Mouse (Mus musculus) mesoderm, embryonic 11.5 days (tissue): ENCODE measurements around the gene Rpn1.
"Not testable (repeated sequence)": the region's sequence is repeated elsewhere in the genome, so short reads cannot be mapped to it uniquely, and the experiment has no call there.

Source experiments
- DNase-seq: peaks from one replicate; pipeline ENCODE4 v3.0.0-alpha.2; 2012; ENCODE audit warnings: low read depth, low spot score

The Rpn1 gene

DNA sequence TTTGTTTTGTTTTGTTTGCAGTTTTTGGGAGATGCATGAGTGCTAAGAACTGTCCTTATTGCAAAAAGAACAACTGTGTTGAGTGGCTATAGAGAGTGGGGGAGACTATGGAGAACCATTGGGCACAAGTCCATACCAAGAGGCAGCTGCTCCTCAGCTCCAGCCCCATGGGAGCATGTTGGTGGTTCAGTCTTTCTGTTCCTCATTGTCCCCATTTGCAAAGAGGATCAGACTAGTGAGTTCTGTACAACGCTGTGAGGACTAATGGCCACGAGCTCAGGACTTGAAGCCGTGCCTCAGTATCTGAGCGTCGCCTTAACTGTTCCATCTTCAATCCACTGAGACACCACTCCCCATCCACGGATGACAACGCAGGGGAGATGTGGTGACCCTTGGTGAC lies 36.5 kb downstream of the Rpn1 start:
- DNase-seq, result no peak

DNA sequence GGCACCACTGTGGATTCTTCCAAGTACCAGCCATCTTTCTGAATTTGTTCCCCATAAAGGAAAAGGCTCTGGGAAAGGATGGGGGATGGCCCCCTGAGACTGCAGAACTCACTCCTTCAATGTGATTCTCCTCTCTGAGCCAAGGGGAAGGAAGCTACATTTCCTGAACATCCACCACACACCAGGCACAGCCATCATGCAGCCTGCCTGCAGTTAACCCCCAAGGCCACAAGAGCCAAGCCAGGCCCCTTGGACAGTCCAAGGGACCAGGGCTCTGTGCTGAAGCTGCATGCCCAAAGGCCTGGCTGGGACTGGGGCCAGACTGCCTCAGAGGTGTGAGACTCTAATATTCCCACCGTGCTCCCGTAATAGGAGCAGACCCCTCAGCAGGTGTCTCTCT lies 37.5 kb downstream of the Rpn1 start:
- DNase-seq, result no peak

DNA sequence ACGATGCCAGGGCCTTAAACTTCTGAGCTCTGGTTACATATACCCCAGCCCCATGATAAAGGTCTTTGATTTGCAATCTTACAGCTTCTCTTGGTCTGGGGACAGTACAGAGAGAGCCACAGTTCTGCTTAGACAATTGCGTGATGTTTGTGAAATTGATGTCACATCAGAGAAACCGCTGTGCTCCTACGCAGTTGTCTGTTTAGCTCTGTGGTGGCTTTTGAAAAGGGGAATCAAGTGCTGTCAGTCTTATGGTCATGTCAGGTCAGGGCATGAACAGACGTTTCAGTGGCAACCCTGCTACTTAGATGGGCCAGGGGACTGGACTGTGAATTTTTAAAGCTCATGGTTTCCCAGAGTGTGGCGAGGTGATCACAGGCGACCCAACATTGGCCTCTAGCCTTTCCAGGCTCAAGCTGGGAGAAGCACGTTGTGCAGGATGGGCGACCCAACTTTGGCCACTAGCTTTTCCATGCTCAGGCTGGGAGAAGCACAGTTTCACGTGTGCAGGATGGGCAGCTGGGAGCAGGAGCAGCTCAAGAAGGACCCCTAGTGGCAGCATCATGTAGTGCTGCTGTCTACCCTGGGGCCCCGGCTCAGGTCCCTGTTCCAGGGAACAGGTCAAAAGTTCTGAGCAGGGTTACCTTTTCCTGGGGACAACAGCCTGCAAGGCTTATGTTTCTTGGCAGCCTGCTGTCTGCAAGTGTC lies 39.0 kb downstream of the Rpn1 start:
- DNase-seq, result no peak

DNA sequence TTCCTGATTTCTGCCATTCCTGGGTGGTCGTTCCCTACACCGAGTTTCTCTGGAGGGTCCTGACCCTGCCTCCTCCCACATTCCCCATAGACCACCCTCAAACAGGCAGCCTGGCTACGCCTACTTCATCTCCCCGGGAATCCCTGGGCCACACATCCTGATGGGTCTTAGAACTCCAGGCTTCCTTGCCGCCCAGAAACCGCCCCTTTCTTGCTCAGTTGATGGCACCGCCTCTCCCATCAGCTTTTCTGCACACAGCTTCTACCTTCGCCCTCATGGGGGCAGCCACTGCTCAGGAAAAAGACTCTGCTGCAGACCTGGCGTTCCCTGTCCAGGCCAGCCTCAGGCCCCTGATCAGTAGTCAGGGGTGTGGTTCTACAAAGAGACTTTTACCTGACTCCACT lies 39.6 kb downstream of the Rpn1 start:
- peak; percentile 71 for DNase-seq

DNA sequence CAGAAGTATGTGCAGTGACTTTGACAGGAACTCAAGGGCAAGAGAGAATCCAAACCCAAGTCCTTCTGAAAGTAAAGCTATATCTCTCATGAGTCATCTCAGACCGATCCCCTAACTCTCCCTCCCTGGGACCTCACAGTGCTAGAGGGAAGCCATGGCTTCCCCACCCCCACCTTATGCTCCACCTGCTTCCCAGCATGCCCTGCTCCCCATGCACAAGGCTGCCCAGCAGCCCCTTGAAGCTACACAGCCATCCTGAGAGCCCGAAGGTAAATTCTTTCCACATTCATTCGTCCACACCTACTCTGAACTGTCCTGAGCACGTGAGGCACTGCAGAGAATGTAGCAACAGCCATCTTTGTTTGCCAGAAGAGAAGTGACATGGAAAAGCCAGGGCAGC lies 40.3 kb downstream of the Rpn1 start:
- DNase-seq, result no peak

DNA sequence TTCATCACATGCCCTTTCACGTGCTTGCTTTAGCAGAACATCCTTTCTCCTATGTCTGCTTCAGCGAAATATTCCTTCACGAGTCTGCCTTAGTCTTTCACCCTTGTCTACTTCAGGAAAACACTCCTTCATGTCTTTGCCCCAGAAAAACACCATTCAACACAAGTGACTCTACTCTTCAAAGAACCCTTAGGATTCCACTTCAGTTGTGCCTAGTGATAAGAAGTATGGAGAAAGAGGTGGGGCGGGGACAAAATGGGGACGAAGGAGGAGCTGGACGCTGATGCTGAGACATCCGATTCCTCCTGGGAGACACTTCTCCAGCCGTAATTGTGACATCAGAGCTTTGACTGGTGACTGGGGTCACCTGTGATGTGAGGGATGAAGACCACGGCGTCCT lies 41.5 kb downstream of the Rpn1 start:
- DNase-seq, result not testable (repeated sequence)

DNA sequence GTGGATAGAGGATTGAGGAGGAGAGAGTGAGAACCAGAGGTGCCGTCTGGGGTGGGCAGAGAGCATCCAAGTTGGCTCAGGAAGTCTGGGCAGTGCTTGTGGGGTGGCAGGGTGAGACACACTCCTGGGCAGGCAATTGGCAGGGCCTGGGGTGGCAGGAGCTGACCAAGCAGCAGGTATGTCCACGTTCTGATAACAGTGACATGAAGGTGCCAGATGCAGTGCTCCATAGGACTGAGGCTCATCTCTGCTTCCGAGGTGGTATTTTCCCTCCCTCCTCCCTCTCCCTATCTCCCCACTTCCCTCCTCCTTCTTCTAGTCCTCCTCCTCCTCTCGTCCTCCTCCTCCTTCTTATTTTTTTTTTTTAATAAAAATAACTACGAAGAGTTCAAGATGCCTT lies 47.2 kb downstream of the Rpn1 start:
- no peak for DNase-seq

DNA sequence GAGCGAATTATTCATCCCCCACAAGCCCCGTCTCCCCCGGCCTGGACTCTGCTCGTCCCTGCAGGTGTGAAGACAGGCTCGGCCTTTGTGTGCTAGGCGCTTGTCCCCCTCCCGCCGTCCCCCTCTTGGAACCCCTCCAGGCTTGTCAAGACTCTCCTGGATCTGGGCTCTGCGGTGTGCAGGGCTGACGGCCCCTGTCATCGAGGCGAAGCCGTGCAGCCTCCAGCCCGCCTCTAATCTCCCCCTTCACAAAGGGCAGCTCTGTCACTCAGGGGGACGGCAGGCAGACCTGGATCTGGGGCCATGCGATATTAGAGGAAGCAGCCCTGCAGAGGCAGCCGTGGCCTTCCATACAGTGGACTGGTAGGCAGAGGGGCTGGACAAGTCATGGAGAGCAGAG lies 47.8 kb downstream of the Rpn1 start:
- DNase-seq, result no peak

DNA sequence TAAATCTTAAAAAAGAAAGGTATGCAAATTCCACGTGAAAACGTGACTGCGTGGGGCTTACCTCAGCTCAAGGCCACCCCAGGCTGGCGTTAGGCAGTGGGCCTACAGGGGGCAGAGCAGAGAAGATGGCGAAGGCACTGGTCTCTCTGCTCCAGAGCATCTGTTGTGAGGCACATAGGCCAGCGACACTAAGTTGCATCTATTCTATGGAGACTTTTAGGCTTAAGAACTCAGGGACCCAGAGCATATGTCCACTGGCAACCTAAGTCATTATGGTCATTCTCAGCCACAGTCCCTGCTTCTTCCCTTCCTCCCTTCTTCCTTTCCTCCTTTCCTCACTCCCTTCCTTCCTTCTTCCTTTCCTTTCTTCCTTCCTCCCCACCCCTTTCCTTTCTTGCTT lies 48.8 kb downstream of the Rpn1 start:
- no peak for DNase-seq

DNA sequence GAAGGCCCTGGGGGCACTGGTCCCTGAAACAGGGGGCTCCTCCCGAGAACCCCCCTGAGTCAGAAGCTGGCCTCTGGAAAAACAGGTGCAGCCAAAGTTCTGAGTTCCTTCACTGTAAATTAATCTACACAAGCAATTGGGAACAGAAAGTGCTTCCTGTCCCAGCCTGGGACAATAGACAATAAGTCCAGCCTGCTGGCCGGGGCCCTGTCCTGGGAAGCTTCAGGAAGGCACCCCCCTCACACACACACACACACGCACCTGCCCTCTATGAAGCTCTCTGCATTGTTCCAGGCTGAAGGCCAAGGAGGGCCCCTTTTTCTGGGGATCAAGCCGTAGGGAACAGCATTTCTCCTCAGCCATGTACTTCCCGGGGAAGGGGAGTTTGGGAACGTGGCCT lies 49.6 kb downstream of the Rpn1 start:
- DNase-seq, result no peak

DNA sequence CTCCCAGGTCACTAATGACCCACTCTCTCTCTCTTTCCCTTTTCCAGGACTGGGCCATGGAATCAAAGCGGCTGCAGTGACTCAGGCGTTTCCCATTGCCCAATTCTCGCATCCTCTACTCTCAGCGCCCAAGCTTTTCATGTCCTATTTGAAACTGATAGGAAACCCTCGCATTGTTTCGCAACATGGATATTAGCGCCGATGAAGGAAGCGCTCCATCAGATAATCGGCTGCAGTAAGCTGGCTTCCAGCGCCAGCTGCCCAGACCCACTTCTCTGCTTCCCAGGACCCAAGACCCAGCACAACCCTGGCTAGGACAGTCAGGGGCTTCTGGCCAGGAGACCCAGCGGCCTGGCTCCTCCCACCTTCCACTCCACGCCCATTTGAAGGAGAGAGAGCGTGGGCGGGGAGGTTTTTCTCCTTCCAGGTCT lies 51.9 kb downstream of the Rpn1 start:
- DNase-seq, result no peak

DNA sequence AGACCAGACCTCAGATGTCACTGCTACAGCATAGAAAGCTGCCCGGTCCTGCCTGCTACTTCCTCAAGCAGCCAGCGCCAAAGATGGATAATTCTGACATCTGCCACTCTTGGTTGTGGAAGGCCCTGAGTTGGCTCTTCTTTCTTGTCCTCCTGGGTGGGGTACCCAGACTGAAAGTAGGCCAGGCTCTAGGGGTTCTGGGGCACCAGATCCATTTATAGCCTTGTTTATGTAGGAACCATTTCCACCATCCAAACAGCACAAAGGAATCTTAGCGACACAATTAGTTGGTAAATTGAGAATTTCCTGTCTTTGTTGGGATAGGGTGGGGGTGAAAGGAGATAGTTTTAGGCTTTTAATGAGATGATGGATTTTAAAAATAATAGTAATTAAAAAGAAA lies 54.2 kb downstream of the Rpn1 start:
- no peak for DNase-seq

DNA sequence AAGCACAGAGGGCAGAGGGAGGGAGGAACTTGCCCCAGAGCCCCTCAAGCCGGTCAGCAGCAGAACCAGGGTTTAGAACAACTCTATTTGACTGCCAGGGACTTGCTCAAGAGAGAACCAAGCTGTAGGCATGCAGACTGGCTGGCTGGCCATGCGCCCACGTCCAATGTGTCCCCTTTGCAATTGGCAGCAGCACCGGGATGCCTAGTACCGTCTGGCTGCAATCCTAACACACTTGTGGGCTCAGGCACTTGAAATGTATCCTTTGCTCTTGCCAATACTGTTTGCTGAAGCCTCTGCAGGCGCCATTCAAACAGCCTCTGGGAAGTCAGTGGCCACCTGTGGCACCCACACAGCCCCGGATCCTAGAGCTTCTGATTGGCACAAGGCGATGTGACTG lies 56.0 kb downstream of the Rpn1 start:
- DNase-seq, result no peak

DNA sequence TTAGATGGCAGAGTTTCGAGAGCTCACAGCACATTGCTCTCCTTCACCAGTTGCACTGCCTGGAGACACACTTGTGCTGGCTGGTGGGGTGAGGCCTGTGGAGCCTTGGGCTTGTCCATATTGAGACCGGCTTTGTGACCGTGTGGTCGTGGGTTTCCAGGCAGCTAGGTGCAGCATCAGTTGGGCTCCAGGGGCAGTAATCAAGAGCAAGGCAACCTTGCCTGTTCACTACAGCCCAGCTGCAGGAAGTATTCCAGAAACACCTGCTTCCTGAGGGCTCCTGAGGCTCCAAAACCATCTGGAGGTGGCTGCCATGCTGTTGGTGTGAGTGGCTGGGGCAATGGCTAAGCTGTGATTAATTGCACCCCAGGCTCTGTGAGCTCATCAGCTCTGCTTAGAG lies 61.5 kb downstream of the Rpn1 start:
- DNase-seq, result no peak

DNA sequence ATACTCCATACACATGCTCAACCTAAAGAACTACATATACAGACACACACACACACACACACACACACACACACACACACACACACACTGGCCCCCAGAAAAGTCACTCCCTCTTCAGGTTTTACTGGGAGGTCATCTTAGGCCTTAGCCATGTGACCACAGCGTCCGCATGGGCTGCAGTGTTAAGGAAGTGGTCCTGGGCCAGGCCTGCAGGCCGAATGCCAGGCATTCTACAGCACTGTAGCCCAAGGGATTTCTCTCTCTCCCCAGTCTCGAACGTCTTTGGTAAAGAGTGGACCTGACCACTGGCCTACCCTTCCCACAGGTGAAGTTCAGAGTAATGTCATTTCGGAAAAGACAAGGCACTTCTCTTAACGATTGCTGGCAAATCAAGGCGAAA lies 62.3 kb downstream of the Rpn1 start:
- DNase-seq, result no peak

DNA sequence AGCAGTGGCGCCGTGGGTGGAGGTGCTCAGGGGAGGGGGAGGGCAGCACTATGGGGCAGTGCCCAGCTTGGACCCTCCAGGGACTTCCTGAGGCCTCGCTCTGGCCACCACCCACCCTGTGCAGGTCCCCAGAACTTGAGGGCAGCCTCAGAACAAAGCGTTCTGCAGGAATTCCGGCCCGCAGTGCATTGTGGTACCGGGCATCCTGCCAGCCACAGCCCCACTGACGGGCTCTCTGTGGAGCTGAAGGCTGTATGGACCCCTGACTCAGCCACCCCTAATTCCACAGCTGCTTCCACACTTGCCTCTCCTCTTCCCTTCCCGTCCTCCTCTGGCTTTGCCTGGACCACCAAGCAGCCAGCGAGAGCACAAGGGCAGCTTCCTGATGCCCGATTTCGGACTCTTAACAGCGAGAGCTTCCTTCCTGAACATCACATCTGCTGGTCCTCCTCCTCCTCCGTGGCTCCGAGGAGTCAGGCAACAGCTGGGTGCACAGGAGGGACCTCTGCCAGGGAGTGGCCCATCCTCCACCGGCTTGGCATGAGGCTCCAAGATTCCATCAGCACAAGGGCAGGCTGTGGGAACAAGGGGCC lies 63.2 kb downstream of the Rpn1 start:
- no peak for DNase-seq

DNA sequence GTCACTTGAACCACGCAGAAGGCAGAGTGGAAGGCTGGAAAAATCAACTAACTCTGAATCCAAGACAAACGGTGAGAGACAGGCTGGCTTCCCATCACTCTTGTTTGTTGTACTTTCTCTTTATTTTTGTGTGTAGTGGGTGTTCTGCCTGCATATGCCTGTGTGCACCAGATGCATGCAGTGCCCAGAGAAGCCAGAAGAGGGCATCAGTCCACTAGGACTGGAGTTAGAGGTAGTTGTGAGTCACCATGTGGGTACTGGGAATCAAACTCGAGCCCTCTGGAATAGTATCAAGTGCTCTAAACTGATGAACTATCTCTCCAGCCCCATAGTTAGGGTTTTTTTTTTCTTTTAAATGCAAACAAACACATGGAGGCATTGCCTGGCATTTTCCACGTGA lies 67.1 kb downstream of the Rpn1 start:
- no peak for DNase-seq

DNA sequence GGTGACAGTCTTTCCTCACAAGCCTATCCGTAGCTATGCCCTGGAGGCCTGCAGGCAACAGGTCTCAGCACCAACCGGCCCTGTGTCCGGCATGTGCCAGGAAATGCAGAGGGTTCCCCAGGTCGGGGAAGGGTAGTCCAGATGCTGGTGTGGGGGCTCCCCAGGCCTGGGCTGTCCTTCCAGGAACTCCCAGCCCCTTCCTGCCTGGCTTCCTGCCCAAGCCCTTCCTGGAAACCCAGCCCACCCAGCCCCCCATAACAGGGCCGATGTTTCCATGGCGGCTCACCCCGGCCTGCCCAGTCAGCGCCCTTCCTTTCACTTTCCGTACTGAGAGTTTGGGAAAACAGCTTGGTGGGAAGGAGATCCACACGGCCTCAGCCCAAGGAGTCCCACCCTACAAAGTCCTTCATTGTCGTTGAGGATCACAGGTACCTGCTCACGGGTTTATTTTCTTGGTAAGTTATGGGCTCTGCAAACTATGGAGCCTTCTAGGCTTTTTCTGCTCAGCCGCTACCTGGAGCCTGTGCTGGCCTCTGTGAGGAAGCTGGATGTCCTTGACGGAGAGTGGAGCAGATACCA lies 67.9 kb downstream of the Rpn1 start:
- no peak for DNase-seq

DNA sequence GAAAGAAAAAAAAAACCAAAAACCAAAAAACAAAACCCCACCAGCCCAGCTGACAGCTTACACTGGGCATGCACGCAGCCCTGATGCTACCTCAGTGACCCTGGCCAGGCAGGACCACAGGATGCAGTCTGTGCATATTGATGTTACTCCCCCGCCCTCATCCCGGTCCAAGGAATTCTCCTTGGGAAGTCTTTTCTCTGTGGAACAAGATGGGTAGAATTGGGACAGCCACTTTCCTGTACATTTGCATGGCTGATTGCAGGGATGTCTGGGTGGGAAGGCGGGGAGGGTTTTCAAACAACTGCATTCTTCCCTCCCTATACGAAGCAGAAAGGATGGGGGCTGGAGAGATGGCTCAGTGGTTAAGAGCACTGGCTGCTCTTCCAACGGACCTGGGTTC lies 68.7 kb downstream of the Rpn1 start:
- DNase-seq, result no peak
